Mouse (Mus musculus): ENCODE results near the gene Auh. TPM values are rescaled to one million over a fixed set of nuclear protein-coding genes. Genes with fewer than 3 reads are reported as not detected.

Auh gene
- total and polyA plus RNA-seq, 3 experiments, result 68.5 to 191 (median 74.1) TPM

DNA sequence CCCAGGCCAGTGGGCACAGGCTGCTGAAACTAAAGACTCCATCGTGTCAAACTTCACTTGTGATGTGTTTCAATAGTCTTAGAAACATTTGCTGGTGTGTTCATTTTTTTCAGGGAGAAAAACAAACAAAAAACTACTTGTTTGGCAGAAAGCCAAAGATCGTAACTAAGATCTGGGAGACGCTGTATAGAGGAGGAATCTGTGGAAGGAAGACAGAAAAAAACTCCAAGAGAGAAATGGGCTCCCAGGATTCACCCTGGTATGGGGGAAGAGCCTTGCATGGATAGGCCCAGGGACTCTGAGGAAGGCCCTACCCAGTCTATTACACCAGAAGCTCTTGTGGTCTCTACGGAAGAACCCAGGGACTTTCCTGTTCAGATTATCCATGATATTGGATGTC, 123.5 kb downstream of the Auh start:
- dilution Hi-C loops (cut with MboI; ENCODE audit: extremely low pct_ligation_motif_present, extremely low pct_unique_long_range_greater_than_20kb, low sequenced_read_pairs) (no loop called here), in situ Hi-C loops (cut with MboI; ENCODE audit: low pct_ligation_motif_present, low pct_unique_long_range_greater_than_20kb, low sequenced_read_pairs) (no loop called here)
- no peaks in the 10 kb centered on the region for H3K36me3 ChIP-seq (replicated peaks in 1 of 2; ENCODE audit: control insufficient read depth in 1 of 2, insufficient read depth in 1 of 2, low read length in 1 of 2)
- H3K4me3 ChIP-seq (replicated peaks in 1 of 3; ENCODE audit: low read depth in 2 of 3, low read length in 2 of 3, poor library complexity in 1 of 3), result no peak overlapping the region
- H3K9me3 ChIP-seq (replicated peaks; ENCODE audit: low read length), result no peaks in the 10 kb centered on the region
- no peak for DNase-seq (ENCODE audit: extremely low read depth)
- peaks cover 0 to 9% of the 10 kb centered on the region in 2 experiments; a peak in 2 of 4 replicates for H3K4me1 ChIP-seq (ENCODE audit: control insufficient read depth in 1 of 2, insufficient read depth in 2 of 2)
- no peak for TF ChIP-seq RAD21 (IDR thresholded peaks at IDR 0.05; ENCODE audit: low read depth, low read length)
- no peak for TF ChIP-seq GABPA (IDR thresholded peaks at IDR 0.05; ENCODE audit: insufficient replicate concordance, low read depth, low read length)
- no peak for TF ChIP-seq TCF12 (IDR thresholded peaks at IDR 0.05; ENCODE audit: low read depth, low read length)
- no peak for TF ChIP-seq MAZ (IDR thresholded peaks at IDR 0.05; ENCODE audit: low read depth, low read length)
- TF ChIP-seq IRF4 (IDR thresholded peaks at IDR 0.05; ENCODE audit: low read depth, low read length), result no peak
- no peak for TF ChIP-seq USF1 (IDR thresholded peaks at IDR 0.05; ENCODE audit: low read depth, low read length)
- no peak for TF ChIP-seq CHD2 (IDR thresholded peaks at IDR 0.05; ENCODE audit: low read length)
- no peak for TF ChIP-seq JUND (conservative IDR thresholded peaks at IDR 0.05; ENCODE audit: low read depth, low read length)
- no peak for TF ChIP-seq ZNF384 (IDR thresholded peaks at IDR 0.05; ENCODE audit: low read depth, low read length)
- TF ChIP-seq CTCF (conservative IDR thresholded peaks at IDR 0.05 in 1 of 2, IDR thresholded peaks at IDR 0.05 in 1 of 2; ENCODE audit: low read depth in 2 of 2, low read length in 2 of 2), result no peak
- TF ChIP-seq UBTF (IDR thresholded peaks at IDR 0.05; ENCODE audit: low read depth, low read length), result no peak
- no peak for TF ChIP-seq ZC3H11A (IDR thresholded peaks at IDR 0.05; ENCODE audit: low read depth, low read length)
- no peak for TF ChIP-seq NELFE (IDR thresholded peaks at IDR 0.05; ENCODE audit: low read depth, low read length)
- TF ChIP-seq USF2 (conservative IDR thresholded peaks at IDR 0.05; ENCODE audit: low read depth, low read length), result no peak
- TF ChIP-seq JUN (IDR thresholded peaks at IDR 0.05; ENCODE audit: insufficient read depth, low read depth, low read length), result no peak
- no peak overlapping the region for H3K27ac ChIP-seq (ENCODE audit: insufficient read depth, low read depth)
- H3K27me3 ChIP-seq (replicated peaks), result no peaks in the 10 kb centered on the region
- H3K79me2 ChIP-seq (replicated peaks; ENCODE audit: control insufficient read depth, extremely low read depth, insufficient read depth, poor library complexity, severe bottlenecking), result no peaks in the 10 kb centered on the region
- H3K9ac ChIP-seq (ENCODE audit: insufficient read depth, low read depth), result no peak overlapping the region
- H3K4me2 ChIP-seq (ENCODE audit: insufficient read depth, low read depth, poor library complexity, severe bottlenecking), result no peak overlapping the region

DNA sequence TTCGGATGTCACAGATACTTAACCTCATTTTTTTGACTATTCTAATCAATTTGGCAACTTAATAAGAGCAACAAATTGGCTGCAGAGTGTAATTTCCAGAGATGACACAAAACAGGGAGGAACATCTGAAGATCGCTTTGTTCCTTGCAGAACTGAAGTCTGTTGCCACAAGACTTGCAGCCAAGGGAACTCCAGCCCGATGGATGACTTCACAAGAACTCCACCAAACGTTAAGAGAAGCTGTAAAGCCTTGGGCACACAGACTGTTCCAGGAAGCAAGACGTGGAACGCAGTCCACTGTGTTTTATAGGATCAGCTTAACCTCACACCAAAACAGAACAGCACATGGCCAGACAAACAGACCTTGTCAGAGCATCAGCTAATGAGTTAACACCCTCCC, 123.9 kb downstream of the Auh start:
- no peaks in the 10 kb centered on the region for H3K9me3 ChIP-seq (replicated peaks; ENCODE audit: low read length)
- H3K4me3 ChIP-seq (replicated peaks in 1 of 3; ENCODE audit: low read depth in 2 of 3, low read length in 2 of 3, poor library complexity in 1 of 3), result no peak overlapping the region
- no peak overlapping the region for H3K27ac ChIP-seq (ENCODE audit: insufficient read depth, low read depth)
- DNase-seq (ENCODE audit: extremely low read depth), result no peak
- H3K79me2 ChIP-seq (replicated peaks; ENCODE audit: control insufficient read depth, extremely low read depth, insufficient read depth, poor library complexity, severe bottlenecking), result no peaks in the 10 kb centered on the region
- no peaks in the 10 kb centered on the region for H3K27me3 ChIP-seq (replicated peaks)
- H3K4me1 ChIP-seq (ENCODE audit: control insufficient read depth in 1 of 2, insufficient read depth in 2 of 2), result peaks cover 0 to 14% of the 10 kb centered on the region in 2 experiments; a peak in 2 of 4 replicates
- no peak for TF ChIP-seq PAX5 (IDR thresholded peaks at IDR 0.05; ENCODE audit: low read length)
- no peak for TF ChIP-seq USF2 (conservative IDR thresholded peaks at IDR 0.05; ENCODE audit: low read depth, low read length)
- TF ChIP-seq USF1 (IDR thresholded peaks at IDR 0.05; ENCODE audit: low read depth, low read length), result no peak
- TF ChIP-seq TCF12 (IDR thresholded peaks at IDR 0.05; ENCODE audit: low read depth, low read length), result no peak
- TF ChIP-seq IRF4 (IDR thresholded peaks at IDR 0.05; ENCODE audit: low read depth, low read length), result no peak
- TF ChIP-seq MEF2A (IDR thresholded peaks at IDR 0.05; ENCODE audit: borderline replicate concordance, low read depth, low read length), result no peak
- TF ChIP-seq HCFC1 (IDR thresholded peaks at IDR 0.05; ENCODE audit: low read depth, low read length), result no peak
- TF ChIP-seq E2F4 (IDR thresholded peaks at IDR 0.05; ENCODE audit: insufficient replicate concordance, low read depth, low read length), result no peak
- TF ChIP-seq SMC3 (IDR thresholded peaks at IDR 0.05; ENCODE audit: low read depth, low read length), result no peak
- TF ChIP-seq MAZ (IDR thresholded peaks at IDR 0.05; ENCODE audit: low read depth, low read length), result no peak
- no peak for TF ChIP-seq MYC (IDR thresholded peaks at IDR 0.05; ENCODE audit: low read depth, low read length)
- no peak for TF ChIP-seq RAD21 (IDR thresholded peaks at IDR 0.05; ENCODE audit: low read depth, low read length)
- in situ Hi-C loops (cut with MboI; ENCODE audit: low pct_ligation_motif_present, low pct_unique_long_range_greater_than_20kb, low sequenced_read_pairs), result no loop called here
- dilution Hi-C loops (cut with MboI; ENCODE audit: extremely low pct_ligation_motif_present, extremely low pct_unique_long_range_greater_than_20kb, low sequenced_read_pairs), result no loop called here
- H3K4me2 ChIP-seq (ENCODE audit: insufficient read depth, low read depth, poor library complexity, severe bottlenecking), result no peak overlapping the region
- no peak overlapping the region for H3K9ac ChIP-seq (ENCODE audit: insufficient read depth, low read depth)
- no peaks in the 10 kb centered on the region for H3K36me3 ChIP-seq (replicated peaks in 1 of 2; ENCODE audit: control insufficient read depth in 1 of 2, insufficient read depth in 1 of 2, low read length in 1 of 2)
